Comparison of ENCODE assay signal across 19 mouse cellular contexts in the genomic region with DNA sequence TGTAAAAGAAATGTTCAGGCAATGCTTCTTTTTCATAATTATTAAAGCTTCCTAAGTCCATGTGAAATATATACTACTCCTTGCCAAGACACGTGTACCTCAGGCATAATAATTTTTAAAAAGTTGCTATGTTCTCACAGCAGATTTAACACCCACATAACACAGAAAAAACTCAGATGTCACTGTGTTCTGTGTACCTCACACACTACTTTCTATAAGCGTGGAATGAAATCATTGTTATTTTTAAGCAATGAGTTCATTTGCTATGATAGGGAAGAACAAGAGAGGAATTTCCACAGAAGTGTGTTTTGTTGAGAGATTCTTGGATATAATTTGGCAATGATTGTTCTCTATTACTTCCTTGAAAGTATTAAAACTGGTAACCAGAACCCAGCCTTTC.
DNase-seq lines count a peak whose midpoint lies in the region; ATAC-seq lines count a peak whose summit lies in the region.
"Had no signal": no experiment of that assay in that cellular context is flagged by ENCODE, and none has a peak within 500 bp of the region (broad histone marks: within the 10 kb centered on the region; RNA-seq: fewer than 3 reads in every experiment).

No protein-coding gene starts in this region.

- peak; percentile 31 for ATAC-seq in frontal cortex, adult (ENCODE audit: low TSS enrichment)
- ATAC-seq in inflammation-experienced regulatory T-cells, adult 6 months, result no peak
- ATAC-seq: activated CD4-positive, CD25-positive, alpha-beta regulatory T cell, adult 4 months; forebrain, embryonic 13.5 days; forebrain, embryonic 16.5 days had no signal

- no peak for DNase-seq in frontal cortex, postnatal 25 days (ENCODE audit: low spot score in 2 of 2)
- peak; percentile 34 for DNase-seq in layer of hippocampus, adult 9-11 months
- DNase-seq in layer of hippocampus, postnatal 25 days (ENCODE audit: extremely low spot score in 1 of 2, low spot score in 1 of 2), result no peak
- DNase-seq in left cerebral cortex, postnatal 14 days (ENCODE audit: low spot score in 2 of 2), result peak; percentile 19 to 82
- DNase-seq in left cerebral cortex, adult 8-10 months (ENCODE audit: low spot score in 2 of 2), result no peak
- peak; percentile 70 for DNase-seq in brain, adult 2 months (ENCODE audit: low read depth, low spot score)
- DNase-seq: adrenal gland, adult 8-10 months; adrenal gland, postnatal 25 days; cerebellum, adult 18-20 months; cerebellum, adult 9-10 months; cerebellum, postnatal 14 days; gastrocnemius, adult 2 months; gastrocnemius, postnatal 14 days; heart, adult 11 months had no signal

- intact Hi-C loops in left cerebral cortex, postnatal 14 days (cut with DNase I), result loop anchor here (5.0 kb wide), 1 partner anchor 563 kb away; a partner anchor contains a TSS

Comparison
In these comparisons a context has a peak if more than half of its experiments do, and no peak if none do; other contexts are left out.
1. DNase-seq: peak in layer of hippocampus, adult 9-11 months (single experiment), left cerebral cortex, postnatal 14 days (2 of 2) and brain, adult 2 months (single experiment); none in frontal cortex, postnatal 25 days (0 of 2), layer of hippocampus, postnatal 25 days (0 of 2) and left cerebral cortex, adult 8-10 months (0 of 2).